Mouse (Mus musculus) regulatory T cell (primary cell): ENCODE data around the gene Panx1.

Experiments used
- in situ Hi-C: fragments of 300-600 bp; cut with MboI, MseI; formaldehyde crosslinking; loops from one replicate; pipeline ENCODE4 v1.15.1; 2025; ENCODE audit warnings: high pct_unique_total_duplicates

Gene Panx1

DNA sequence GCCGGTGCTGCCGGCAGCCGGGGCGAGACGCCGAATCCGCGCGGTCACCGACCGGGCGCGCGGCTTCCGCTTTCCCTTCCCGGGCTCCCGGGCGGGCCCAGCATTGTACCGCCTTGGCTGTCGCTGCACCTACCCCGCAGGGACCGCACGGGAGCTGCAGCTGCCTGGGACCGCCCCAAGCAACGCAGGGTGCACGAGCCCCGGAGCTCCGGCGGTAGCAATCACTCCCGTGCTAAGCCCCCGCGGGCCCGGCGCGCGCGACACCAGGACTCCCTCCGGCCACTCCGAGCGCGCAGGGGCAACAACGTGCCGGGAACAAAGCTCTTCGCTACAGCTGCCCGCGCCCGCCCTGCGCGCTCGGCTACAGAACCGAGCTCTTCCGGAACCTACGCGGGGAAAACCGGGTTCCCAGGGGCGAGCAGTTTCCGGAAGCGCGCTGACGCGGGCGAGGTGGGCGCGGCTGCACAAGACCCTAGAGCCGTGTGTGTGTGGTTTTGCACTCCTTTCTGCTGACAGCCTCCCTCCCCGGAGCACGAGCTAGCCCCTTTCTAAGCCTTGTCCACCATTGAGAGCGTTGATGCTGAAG lies at the start of gene Panx1:
Gene Panx1, minus strand, starts transcription at position 395 of the 586 bp plus-strand sequence.
- in situ Hi-C loops: no loop called here

DNA sequence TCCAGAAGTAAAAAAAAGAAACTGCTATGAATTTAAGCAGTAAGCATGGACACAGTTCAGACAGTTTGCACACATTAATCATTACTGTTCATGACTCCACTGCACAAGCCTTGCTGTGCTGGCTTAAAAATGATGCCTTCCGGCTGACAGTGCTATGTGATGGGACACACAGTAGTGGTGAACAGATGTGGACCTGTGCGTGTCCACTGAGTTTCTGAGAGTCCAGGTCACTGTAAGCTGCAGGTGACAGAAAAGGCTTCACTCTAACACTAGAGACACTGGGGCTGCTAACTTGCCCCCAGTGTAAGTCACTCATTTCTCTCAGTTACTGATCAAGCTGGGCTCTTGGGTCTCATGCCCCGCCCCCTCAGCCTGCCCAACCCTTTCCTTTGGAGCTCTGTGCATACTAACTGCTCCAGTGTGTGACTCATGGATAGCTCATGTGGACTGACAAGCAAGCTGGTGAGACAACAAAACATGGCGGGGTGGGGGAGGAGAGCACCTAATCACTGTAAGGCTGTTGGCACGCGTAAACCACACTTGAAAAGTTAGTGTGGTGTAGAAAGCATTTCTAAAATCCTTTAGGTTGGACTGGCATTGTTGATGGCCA lies 23.5 kb upstream of the Panx1 start:
- in situ Hi-C loops: no loop called here

DNA sequence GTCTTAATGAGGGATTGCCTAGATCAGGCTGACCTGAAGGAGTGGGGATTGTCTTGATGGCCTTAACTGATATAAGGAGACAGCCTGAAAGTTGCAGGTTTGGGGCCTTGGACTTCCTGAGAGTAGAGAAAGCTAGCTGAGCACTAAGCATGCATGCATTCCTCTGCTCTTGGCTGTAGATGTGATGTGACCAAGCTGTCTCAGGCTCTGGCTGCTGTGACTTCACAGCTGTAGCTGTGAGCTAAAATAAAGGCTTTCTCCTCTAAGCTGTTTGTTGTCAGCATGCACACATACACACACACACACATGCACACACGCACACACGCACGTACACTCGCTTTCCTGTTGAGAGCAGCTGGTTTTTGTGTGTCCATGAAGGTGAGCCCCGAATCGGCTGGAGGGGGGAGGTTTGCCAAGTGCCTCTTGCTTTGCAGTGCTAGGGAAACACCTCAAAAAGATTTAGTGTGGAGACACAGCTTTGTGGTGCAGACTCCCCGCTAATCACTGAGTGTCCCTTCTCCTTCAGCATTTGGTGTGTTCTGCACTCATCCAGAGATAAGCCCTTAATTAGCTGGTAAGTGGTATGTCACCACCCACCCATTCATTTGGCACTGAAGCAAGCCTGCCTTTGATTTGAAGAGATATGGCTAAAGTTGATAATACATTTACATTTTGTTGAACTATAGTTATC lies 22.9 kb upstream of the Panx1 start:
- in situ Hi-C loops: no loop called here

DNA sequence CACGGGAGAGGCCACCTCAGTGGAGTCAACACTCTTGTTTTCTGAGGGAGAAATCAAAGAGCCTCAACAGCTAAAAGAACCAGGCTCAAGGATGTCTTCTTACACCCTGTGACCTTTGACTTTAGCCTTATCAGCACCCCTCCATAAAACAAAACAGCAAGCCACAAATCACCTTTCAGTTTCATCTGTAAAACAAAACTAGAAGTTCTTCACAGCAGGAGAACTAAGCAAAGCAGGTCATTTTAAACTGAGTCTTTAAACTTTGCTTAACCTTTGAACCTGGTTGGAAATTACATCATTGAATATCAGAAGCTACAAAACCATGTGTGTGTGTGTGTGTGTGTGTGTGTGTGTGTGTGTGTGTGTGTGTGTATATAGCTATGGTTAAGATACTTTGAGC lies 18.9 kb upstream of the Panx1 start:
- in situ Hi-C loops: no loop called here

DNA sequence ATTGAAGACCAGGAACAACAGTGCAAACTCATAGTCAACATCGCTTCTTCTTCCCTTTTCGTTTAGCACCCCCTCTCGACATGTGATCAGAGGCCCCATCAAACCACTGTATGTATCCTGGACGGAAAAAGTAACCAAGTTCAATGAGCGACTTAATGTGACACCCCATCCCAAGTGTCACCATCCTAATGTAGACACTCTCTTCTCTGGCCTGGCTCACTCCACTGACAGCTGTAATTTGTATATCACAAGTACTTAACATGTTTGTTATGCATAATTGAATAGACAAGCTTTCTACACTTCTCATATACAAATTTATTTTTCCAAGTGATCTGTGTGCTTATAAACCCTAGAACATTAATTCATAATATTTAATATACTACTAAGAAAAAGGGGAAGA lies 15.6 kb upstream of the Panx1 start:
- in situ Hi-C loops: no loop called here

DNA sequence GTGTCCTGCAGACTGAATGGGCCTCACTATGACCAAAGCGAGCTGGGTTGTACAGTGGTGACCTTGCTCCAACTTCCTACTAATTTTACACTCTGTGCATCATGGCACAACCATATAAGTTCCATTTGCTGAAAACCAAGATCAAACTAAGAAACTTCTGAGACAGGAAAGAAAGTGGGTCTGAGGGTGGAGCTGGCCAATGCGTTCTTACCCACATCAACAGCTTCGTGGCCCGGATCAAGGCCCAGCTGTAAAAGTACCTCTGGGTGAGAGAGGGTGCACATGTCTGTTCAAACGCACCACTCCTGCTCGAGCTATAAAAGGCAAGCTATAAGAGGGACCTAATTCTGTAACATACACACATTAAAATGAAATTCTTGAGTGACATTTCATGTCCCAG lies 14.7 kb upstream of the Panx1 start:
- in situ Hi-C loops: no loop called here

DNA sequence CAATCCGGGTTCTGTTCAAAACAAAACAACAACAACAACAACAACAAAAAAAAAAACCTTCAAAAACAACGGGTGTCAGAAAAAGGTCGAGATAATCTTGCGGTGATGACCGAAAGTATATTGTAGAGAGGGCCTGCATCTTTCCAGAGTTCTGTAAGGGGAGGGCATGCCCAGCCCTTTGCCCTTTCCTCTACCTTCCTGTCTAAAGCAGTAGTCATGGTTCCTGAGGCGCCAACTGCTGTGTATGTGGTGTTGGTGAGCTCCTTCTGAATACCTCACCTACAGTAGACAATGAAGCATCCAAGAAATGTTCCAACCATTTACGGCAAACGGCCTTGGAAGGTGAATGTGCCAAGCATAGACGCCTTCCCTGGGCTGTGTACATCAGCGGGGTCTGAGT lies 462 bp upstream of the Panx1 start:
- in situ Hi-C loops: no loop called here

DNA sequence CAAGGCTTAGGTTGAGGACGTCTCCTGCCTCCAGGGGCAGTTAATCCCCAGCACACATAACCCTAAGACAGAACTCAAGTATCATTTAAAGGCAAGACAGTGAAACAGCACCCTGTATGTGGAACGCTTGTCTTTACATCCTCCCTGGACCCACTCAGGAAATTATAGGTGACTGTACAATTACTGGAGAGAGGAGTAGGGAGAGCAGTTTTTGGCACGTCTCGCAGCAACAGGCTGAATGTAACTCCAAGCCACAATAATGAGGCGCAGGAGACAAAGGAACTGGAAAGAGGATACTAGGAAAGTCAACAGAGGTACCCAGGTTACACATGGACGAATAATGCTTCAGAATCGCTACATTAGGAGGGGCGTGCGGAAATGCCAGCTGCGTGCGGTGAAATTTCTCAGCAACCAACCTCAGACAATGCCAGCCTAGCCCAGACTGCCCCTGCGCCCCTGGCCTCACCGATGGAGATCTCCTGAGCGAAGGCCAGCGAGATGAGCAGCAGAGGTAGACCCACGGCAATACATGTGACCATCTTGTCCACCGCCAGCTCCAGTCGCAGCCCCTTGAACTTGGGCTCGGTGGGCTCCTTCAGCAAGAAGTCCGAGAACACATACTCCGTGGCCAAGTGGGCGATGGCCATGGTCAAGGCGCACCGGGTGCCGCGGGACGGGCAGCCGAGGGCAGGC lies 741 bp downstream of the Panx1 start:
- in situ Hi-C loops: no loop called here

DNA sequence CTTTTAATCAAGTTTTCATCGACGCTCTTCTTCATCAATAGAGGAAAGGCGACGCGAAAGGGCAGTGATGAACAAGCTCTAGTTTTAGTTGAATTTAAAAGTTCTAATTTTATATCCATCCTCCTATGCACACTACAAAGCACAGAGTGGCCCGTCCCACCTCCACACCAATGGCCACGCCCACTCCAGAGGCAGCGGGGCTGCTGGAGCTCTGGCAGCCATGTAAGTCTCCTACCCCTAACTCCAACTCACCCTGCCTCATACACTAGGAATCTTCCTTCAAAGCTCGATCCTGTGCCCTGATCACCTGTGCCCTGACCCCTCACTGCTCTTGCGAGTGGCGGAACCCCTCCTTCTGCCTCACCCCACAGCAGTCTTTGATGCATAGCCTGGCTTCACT lies 3.7 kb downstream of the Panx1 start:
- in situ Hi-C loops: no loop called here

DNA sequence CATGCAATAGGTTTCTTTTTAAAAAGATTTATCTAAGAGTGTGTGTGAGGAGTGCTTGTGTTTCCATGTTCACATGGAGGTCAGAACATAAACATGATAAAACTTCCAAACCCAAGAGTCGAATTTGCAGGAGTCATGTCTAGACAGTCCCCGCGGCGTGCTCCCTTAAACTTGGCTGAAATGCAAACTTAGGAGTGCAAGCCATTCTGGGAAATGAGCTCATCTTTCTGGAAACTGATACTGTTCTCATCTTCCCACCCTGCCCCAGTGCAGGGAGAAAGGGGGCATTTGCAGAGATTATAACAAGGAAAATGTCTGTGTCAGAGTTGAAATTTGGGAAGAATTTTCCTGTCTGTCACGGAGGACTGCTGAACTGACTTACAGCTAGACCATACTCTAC lies 5.4 kb downstream of the Panx1 start:
- in situ Hi-C loops: no loop called here

DNA sequence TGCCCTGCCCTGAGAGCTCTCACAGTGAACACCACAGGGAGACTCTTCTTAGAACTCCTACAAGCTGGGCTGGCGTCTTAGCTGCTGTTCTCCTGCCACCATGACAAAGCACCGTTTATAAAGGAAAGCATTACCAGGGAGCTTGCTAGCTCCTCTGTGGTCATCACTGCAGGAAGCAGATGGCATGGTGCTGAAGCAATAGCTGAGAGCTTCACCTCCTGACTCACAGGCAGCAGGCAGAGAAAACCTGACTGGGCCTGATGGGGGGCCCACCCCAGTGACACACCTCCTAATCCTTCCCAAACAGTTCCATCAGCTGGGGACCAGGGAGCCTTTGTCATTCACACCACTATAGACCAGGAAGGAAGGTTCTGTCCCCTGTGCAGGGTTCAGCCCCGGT lies 7.6 kb downstream of the Panx1 start:
- in situ Hi-C loops: no loop called here

DNA sequence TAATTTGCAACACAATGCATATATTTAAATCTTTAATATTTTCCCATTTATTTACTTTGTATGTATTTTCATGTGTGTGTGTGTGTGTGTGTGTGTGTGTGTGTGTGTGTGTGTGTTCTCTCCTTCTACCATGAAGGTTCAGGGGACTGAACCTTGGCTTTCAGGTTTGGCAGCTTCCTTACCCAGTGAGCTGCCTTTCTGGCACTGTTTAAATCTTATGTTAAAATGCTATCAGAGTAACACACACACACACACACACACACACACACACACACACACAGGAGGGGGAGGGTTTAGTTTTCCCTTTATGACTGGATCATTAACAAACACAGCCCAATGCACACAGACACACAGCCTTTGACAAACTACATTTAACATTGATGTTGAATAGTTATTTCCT lies 8.0 kb downstream of the Panx1 start:
- in situ Hi-C loops: no loop called here

DNA sequence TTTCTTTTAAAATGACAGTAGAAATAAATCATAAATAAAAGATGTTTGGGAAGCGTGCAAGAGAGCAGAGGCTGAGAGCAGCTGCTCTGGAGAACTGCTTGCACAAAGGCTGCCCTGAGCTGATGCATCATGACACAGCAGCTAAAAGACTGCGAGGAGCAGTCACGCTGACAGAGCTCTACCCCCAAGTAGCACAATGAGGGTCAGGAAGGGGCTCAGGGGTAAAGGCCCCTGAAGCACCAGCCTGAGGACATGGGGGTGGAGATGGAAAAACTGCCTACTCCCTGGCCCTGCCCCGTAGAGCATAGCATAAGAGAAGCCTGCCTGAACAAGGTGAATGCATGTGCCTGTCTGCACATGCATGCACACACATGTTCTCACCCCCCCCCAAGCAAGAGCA lies 8.5 kb downstream of the Panx1 start:
- in situ Hi-C loops: no loop called here

DNA sequence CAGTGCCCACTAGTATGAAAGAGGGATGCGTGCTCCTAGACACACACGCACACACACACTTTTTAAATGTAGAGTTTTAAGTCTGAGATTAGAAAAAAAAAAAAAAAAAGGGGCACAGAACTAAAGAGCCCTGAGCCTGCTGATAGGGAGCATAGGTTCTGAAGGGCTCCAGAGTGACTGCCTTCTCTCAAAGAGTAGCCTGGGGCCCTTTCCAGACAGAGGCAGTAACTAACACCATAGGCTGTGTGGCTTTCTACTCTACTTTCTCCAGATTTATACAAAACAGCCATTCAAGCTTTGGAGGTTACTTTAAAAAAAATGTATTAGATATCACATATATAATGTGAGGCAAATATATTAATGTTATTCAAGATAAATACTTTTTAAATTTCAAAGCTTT lies 8.9 kb downstream of the Panx1 start:
- in situ Hi-C loops: no loop called here

DNA sequence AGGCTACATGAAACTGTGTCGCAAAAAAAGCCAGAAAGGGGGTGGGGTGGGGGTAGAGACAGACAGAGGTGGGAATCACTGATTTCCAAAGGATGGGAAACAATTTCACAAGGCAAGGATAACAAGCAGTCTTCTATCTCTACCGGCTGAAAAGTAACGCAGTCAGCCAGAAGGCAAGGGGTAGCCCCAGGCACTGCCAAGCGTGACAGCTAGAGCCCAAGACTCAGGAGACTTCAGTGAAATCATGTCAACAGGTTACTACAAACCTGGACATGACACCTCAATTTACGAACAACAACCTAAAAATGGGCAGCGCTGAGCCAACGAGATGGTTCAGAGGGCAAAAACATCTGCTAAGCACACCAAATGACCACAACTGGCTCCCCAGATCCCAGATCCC lies 9.3 kb downstream of the Panx1 start:
- in situ Hi-C loops: no loop called here

DNA sequence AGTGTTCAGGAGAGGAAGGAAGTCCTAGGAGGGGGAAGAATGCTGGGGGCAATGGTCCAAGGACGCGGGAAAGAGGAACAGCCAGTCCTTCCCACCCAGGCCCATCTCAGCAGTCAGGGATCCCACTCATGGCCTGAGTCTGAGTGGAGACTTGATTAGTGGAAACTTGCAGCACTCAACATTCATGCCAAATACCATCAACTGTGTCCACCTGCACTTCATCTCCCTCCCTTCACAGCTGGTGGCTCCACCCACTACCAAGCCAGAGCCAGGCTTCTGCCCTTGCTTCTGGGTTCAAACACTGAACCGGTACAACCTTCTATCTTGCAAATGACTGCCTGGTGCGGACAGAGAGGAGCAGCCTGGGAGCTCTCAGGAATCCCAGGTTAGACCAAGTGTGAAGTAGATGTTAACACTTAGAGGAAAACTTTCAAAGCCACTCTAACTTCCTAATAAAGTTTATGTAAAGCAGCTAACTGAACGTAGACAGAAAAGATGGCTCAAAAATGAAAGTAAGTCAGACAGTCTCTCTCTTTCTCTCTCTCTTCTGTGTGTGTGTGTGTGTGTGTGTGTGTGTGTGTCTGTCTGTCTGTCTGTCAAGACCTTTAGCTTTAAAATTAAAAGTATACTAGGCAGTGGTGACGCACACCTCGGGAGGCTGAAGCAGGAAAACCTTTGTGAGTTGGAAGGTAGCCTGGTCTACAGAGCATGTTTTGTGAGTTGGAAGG lies 10.6 kb downstream of the Panx1 start:
- in situ Hi-C loops: no loop called here

DNA sequence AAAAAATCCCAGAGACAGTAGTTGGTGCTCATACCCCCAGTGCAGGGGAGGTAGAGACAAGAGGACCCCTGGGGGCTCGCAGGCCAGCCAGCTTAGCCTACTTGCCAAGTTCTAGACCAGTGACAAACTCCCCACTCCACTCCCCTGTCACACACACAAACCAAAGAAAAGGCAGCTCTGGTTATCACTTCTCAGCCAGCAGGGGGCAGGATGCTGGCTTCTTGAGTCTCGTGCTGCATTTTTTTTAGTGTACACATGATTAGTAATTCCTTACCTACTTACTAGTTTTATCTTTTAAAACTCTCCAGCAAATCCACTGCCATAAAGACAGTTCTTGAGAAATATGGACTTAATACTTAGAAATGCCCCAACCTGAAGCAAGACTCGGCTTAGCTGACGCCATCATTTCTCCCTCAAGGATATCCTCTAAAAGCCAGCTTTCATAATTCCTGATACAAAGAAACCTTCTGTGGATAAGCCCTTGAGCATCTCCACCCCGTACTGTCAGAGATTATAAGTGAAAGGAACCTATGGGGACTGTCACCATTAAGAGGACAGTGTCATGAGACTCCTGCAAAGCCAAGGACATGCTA lies 11.6 kb downstream of the Panx1 start:
- in situ Hi-C loops: no loop called here

DNA sequence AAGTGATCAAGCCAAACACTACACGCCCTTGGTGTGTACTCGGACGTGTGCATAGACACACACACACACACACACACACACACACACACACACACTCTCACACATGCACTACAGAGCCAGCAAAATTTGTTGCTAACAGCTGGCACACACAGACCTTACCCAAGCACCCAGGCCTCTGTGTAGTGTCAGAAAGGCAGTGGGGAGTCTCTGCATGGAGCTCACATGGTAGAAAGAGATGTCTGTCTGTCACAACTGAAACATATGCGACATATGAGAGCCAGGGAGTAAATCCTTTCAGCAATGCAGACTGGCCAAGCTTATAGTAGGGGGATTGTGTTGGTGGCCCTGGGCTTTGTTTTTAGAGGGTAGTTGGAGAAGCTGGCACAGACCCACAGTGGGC lies 12.5 kb downstream of the Panx1 start:
- in situ Hi-C loops: no loop called here

DNA sequence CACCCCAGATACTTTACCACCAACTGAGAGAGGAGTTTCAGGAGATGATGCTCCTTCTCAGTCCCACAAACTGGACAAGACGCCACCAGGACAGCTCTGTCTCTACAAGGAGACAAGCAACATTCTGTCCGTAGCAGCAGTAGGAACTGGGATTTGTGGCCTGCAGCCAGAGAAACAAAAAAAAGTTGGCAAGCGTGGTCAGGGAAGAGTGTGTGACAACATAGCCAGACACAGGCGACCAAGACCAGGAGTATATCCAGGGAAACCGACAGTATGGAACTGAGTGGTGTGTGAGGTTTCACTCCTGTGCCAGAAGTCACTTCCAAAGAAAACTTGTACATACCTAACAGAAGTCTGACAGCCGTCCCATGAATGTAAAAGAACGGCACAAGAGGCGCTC lies 14.5 kb downstream of the Panx1 start:
- in situ Hi-C loops: no loop called here

DNA sequence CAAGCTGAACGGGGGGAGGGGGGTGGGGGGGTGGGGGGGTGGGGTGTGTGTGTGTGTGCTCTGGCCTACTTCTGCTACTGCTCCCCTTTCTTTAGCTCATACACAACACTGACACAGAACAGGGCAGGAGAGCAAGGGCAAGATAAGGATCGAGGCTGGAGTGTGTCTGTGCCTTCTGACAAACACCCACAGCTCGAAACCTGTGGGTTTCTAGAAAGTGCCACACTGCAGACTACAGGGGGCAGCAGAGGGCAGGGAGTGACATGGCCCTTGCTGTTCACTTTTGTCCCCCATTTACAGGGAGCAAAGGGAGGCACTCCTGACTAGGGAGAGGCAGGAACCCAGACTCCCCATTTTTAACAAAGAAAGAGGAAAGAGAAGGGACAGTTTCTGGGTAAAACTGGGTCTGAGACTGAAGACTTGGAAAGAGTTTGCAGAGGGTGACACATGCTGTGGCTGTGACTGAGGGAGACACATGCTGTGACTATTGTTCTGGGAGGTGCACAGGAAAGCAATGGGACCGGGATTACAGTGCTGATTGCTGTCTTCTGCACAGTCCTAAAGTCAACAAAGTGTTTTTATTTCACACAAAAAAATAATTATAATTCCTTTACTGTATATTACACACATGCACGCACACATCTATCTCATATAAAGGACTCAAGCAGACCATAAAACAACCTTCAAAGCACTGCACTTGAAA lies 16.1 kb downstream of the Panx1 start:
- in situ Hi-C loops: loop anchor here (5.0 kb wide), 1 partner anchor 252 kb away; no protein-coding TSS in a partner anchor

DNA sequence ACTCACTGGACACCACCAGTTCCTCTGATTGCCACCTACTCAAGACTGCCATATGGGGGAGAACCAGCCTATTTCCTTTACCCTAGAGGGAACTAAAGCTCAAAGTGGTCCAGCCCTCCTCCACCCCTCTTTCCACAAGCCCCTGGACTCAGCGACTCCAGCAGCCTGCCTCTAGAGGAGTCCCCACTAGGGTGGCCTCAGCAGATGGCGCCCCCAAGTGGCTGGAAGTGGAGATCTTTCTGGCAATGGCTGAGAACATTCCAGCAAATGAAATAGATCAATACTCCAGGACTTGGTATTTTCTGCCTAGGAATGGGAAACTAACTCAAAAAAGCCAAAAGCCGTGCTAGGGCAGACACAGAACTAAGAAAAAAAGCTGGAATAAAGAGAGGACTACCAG lies 17.6 kb downstream of the Panx1 start:
- in situ Hi-C loops: loop anchor here (5.0 kb wide), 1 partner anchor 250 kb away; no protein-coding TSS in a partner anchor
